Mouse (Mus musculus) liver, embryonic 14.5 days (tissue): ENCODE measurements around the gene Ncf2.

ENCODE experiments used
- CTCF ChIP-seq: IDR thresholded peaks from 2 replicates; pipeline ENCODE4 v1.5.1; 2016; ENCODE audit warnings: antibody characterized with exemption, low read depth, control low read depth
- EP300 ChIP-seq: IDR thresholded peaks from 2 replicates; pipeline ENCODE4 v1.6.1; 2016; ENCODE audit warnings: antibody characterized with exemption, low read depth

- TF ChIP-seq CTCF (no peak), EP300 (no peak)
Measured at GRCm38 (mm10) chr1:152750312-152750965, 49.6 kb upstream of the Ncf2 start, which contains the start of gene Apobec4.
